8 mouse cellular contexts compared by ENCODE assay signal in genomic region chr15:99456963-99457605, GRCm38 (mm10). TPM values are rescaled to one million over a fixed set of nuclear protein-coding genes. Genes with fewer than 3 reads are reported as not detected.
DNase-seq lines count a peak whose midpoint lies in the region; ATAC-seq lines count a peak whose summit lies in the region.

No protein-coding gene starts in this region.

- WGBS in limb, embryonic 12.5 days: under 1% methylated on average over 37 of the region's 43 CpGs
- under 1% methylated on average over 40 of the region's 43 CpGs for whole genome bisulfite sequencing in midbrain, embryonic 12.5 days

- ATAC-seq in CD4-positive, CD25-positive, alpha-beta regulatory T cell, adult 4 months: no peak
- ATAC-seq in limb, embryonic 12.5 days (ENCODE audit: insufficient number of reproducible peaks, insufficient read depth, low FRiP score, low TSS enrichment, low read depth): peak; percentile 44
- peak; percentile 77 for ATAC-seq in midbrain, embryonic 12.5 days (ENCODE audit: low FRiP score, low read depth)

- H3K4me1 ChIP-seq in limb, embryonic 12.5 days (replicated peaks): peaks cover 38% of the 10 kb centered on the region
- peaks cover 49% of the 10 kb centered on the region for H3K4me1 ChIP-seq in midbrain, embryonic 12.5 days

- H3K4me3 ChIP-seq in limb, embryonic 12.5 days (replicated peaks): peak overlapping the region; percentile 84
- peak overlapping the region; percentile 77 for H3K4me3 ChIP-seq in midbrain, embryonic 12.5 days

- no peaks in the 10 kb centered on the region for H3K9me3 ChIP-seq in limb, embryonic 12.5 days
- no peaks in the 10 kb centered on the region for H3K9me3 ChIP-seq in midbrain, embryonic 12.5 days

- peak; percentile 66 for DNase-seq in CD4-positive, CD25-positive, alpha-beta regulatory T cell, adult 2 months (ENCODE audit: low read depth, low spot score)
- DNase-seq in cerebellum, postnatal 25 days: peak; percentile 68 to 75
- peak; percentile 65 for DNase-seq in gastrocnemius, postnatal 10 days
- DNase-seq in induced T-regulatory cell, adult 2 months (ENCODE audit: low read depth): peak; percentile 69
- DNase-seq in spleen, postnatal 36 days (ENCODE audit: low spot score in 2 of 2): peak; percentile 26 to 32

- H3K9ac ChIP-seq in limb, embryonic 12.5 days (replicated peaks): peak overlapping the region; percentile 78
- peak overlapping the region; percentile 84 for H3K9ac ChIP-seq in midbrain, embryonic 12.5 days (replicated peaks)

- H3K27me3 ChIP-seq in limb, embryonic 12.5 days: no peaks in the 10 kb centered on the region
- no peaks in the 10 kb centered on the region for H3K27me3 ChIP-seq in midbrain, embryonic 12.5 days

- peaks cover 39% of the 10 kb centered on the region for H3K36me3 ChIP-seq in limb, embryonic 12.5 days
- no peaks in the 10 kb centered on the region; the same call in 1 of the 2 replicates for H3K36me3 ChIP-seq in midbrain, embryonic 12.5 days

- peak overlapping the region; percentile 93 for H3K27ac ChIP-seq in limb, embryonic 12.5 days
- H3K27ac ChIP-seq in midbrain, embryonic 12.5 days (replicated peaks): peak overlapping the region; percentile 83

- peak overlapping the region; percentile 76 for H3K4me2 ChIP-seq in limb, embryonic 12.5 days
- H3K4me2 ChIP-seq in midbrain, embryonic 12.5 days (replicated peaks): peak overlapping the region; percentile 87

RNA-seq across cellular contexts. Expression of gene Nckap5l, which starts 0.5 kb away (rescaled TPM):
- polyA plus RNA-seq in CD4-positive, CD25-positive, alpha-beta regulatory T cell, adult 4 months (2017; shearing (Covaris generic)): 1 to 10 TPM; 1.2 to 2.3 TPM
- total RNA-seq in gastrocnemius, postnatal 10 days (2021): 10 to 100 TPM; 12.3 to 21.0 TPM
- 13.6 and 14.6 TPM in 2 replicates for polyA plus RNA-seq in limb, embryonic 12.5 days (2016; fragmentation: Nextera tagmentation; extraction: Ambion mirVana)
- polyA plus RNA-seq in midbrain, embryonic 12.5 days (2016; fragmentation: Nextera tagmentation; extraction: Ambion mirVana): 12.9 and 15.8 TPM in 2 replicates

RNA-seq across cellular contexts. Expression of gene Bcdin3d, which starts 17.4 kb away (rescaled TPM):
- 10 to 100 TPM; 27.9 to 41.0 TPM for polyA plus RNA-seq in CD4-positive, CD25-positive, alpha-beta regulatory T cell, adult 4 months (2017; shearing (Covaris generic))
- total RNA-seq in gastrocnemius, postnatal 10 days (2021): 1 to 10 TPM; 5.3 TPM
- 18.6 and 20.2 TPM in 2 replicates for polyA plus RNA-seq in limb, embryonic 12.5 days (2016; fragmentation: Nextera tagmentation; extraction: Ambion mirVana)
- 19.9 and 20.1 TPM in 2 replicates for polyA plus RNA-seq in midbrain, embryonic 12.5 days (2016; fragmentation: Nextera tagmentation; extraction: Ambion mirVana)
